Mouse (Mus musculus): ENCODE data around the gene Plxnb2. TPM values are rescaled to one million over a fixed set of nuclear protein-coding genes. Genes with fewer than 3 reads are reported as not detected.
A peak's percentile ranks its signal among the peaks of the same experiment; 100 is the strongest.

The Plxnb2 gene
- polyA plus RNA-seq, 1 experiment from 2014 or later: 117 TPM

- no peaks in the 10 kb centered on the region for H3K27me3 ChIP-seq (ENCODE audit: control insufficient read depth, insufficient read depth, low read length)
- H3K4me1 ChIP-seq (ENCODE audit: control insufficient read depth, insufficient read depth, low read length): 0 out of 2 replicates have a peak, but pooled peaks cover 6% of the 10 kb centered on the region
- 89% methylated on average over 3 of the region's 3 CpGs for WGBS
- H3K4me2 ChIP-seq (ENCODE audit: low read depth): no peak overlapping the region
- H3K4me3 ChIP-seq (ENCODE audit: low read depth, low read length): no peak overlapping the region
- H3K27ac ChIP-seq (ENCODE audit: low read depth, low read length): no peak overlapping the region
- no peak for ATAC-seq (ENCODE audit: insufficient read depth, low FRiP score, low TSS enrichment)
- no peaks in the 10 kb centered on the region; the same call in 1 of the 2 replicates for H3K36me3 ChIP-seq (ENCODE audit: control insufficient read depth, insufficient read depth, low read length)
- DNase-seq (ENCODE audit: low spot score): no peak
- H3K9me3 ChIP-seq (ENCODE audit: control insufficient read depth, low read length): no peaks in the 10 kb centered on the region
- H3K9ac ChIP-seq (ENCODE audit: low read length): no peak overlapping the region
These were observed 49.3 kb downstream of the Plxnb2 start for GRCm38 (mm10) chr15:89131316-89131715.

GRCm38 (mm10) chr15:89130245-89130644 lies 50.3 kb downstream of the Plxnb2 start:
- Histone ChIP-seq H3K4me3 (ENCODE audit: low read depth, low read length) (no peak overlapping the region), H3K27me3 (ENCODE audit: control insufficient read depth, insufficient read depth, low read length) (no peaks in the 10 kb centered on the region), H3K36me3 (ENCODE audit: control insufficient read depth, insufficient read depth, low read length) (no peaks in the 10 kb centered on the region; the same call in 1 of the 2 replicates), H3K27ac (ENCODE audit: low read depth, low read length) (no peak overlapping the region), H3K4me2 (ENCODE audit: low read depth) (no peak overlapping the region), H3K9ac (ENCODE audit: low read length) (no peak overlapping the region), H3K9me3 (ENCODE audit: control insufficient read depth, low read length) (no peaks in the 10 kb centered on the region), H3K4me1 (ENCODE audit: control insufficient read depth, insufficient read depth, low read length) (0 out of 2 replicates have a peak, but pooled peaks cover 6% of the 10 kb centered on the region)
- DNase-seq (ENCODE audit: low spot score) (no peak), ATAC-seq (ENCODE audit: insufficient read depth, low FRiP score, low TSS enrichment) (no peak)

GRCm38 (mm10) chr15:89128382-89129350 lies 51.9 kb downstream of the Plxnb2 start, which contains the start of gene Hdac10:
TSS of gene Hdac10 (minus strand) at chr15:89128700.
- Histone ChIP-seq H3K9me3 (ENCODE audit: control insufficient read depth, low read length) (no peaks in the 10 kb centered on the region), H3K27me3 (ENCODE audit: control insufficient read depth, insufficient read depth, low read length) (no peaks in the 10 kb centered on the region), H3K9ac (ENCODE audit: low read length) (peak within 1 kb of the TSS; percentile 70), H3K36me3 (ENCODE audit: control insufficient read depth, insufficient read depth, low read length) (no peaks in the 10 kb centered on the region; the same call in 1 of the 2 replicates), H3K27ac (ENCODE audit: low read depth, low read length) (peak within 1 kb of the TSS; percentile 69), H3K4me3 (ENCODE audit: low read depth, low read length) (peak within 1 kb of the TSS; percentile 53), H3K4me2 (ENCODE audit: low read depth) (peak within 1 kb of the TSS; percentile 73), H3K4me1 (ENCODE audit: control insufficient read depth, insufficient read depth, low read length) (peaks cover 9% of the 10 kb centered on the region)
- 3% methylated on average over 36 of the region's 36 CpGs for WGBS
- DNase-seq (ENCODE audit: low spot score) (peak; percentile 86), ATAC-seq (ENCODE audit: insufficient read depth, low FRiP score, low TSS enrichment) (peak; percentile 89)

GRCm38 (mm10) chr15:89127364-89127940 lies 53.1 kb downstream of the Plxnb2 start:
- Histone ChIP-seq H3K36me3 (ENCODE audit: control insufficient read depth, insufficient read depth, low read length) (no peaks in the 10 kb centered on the region; the same call in 1 of the 2 replicates), H3K27me3 (ENCODE audit: control insufficient read depth, insufficient read depth, low read length) (no peaks in the 10 kb centered on the region), H3K27ac (ENCODE audit: low read depth, low read length) (no peak overlapping the region), H3K4me1 (ENCODE audit: control insufficient read depth, insufficient read depth, low read length) (peaks cover 13% of the 10 kb centered on the region), H3K9me3 (ENCODE audit: control insufficient read depth, low read length) (no peaks in the 10 kb centered on the region), H3K4me2 (ENCODE audit: low read depth) (peak overlapping the region; percentile 73), H3K4me3 (ENCODE audit: low read depth, low read length) (peak overlapping the region; percentile 53), H3K9ac (ENCODE audit: low read length) (peak overlapping the region; percentile 10; the same call in 1 of the 2 replicates)
- no peak for ATAC-seq (ENCODE audit: insufficient read depth, low FRiP score, low TSS enrichment)
- DNase-seq (ENCODE audit: low spot score): no peak
- 85% methylated on average over 8 of the region's 8 CpGs for WGBS

- ATAC-seq (ENCODE audit: insufficient read depth, low FRiP score, low TSS enrichment) (no peak), DNase-seq (ENCODE audit: low spot score) (no peak)
- 89% methylated on average over 8 of the region's 8 CpGs for WGBS
- Histone ChIP-seq H3K36me3 (ENCODE audit: control insufficient read depth, insufficient read depth, low read length) (no peaks in the 10 kb centered on the region; the same call in 1 of the 2 replicates), H3K4me3 (ENCODE audit: low read depth, low read length) (no peak overlapping the region), H3K9ac (ENCODE audit: low read length) (no peak overlapping the region), H3K4me2 (ENCODE audit: low read depth) (no peak overlapping the region), H3K27ac (ENCODE audit: low read depth, low read length) (no peak overlapping the region), H3K4me1 (ENCODE audit: control insufficient read depth, insufficient read depth, low read length) (peaks cover 21% of the 10 kb centered on the region), H3K27me3 (ENCODE audit: control insufficient read depth, insufficient read depth, low read length) (no peaks in the 10 kb centered on the region), H3K9me3 (ENCODE audit: control insufficient read depth, low read length) (no peaks in the 10 kb centered on the region)
These were observed 54.0 kb downstream of the Plxnb2 start for GRCm38 (mm10) chr15:89126622-89127021.

- Histone ChIP-seq H3K27ac (ENCODE audit: low read depth, low read length) (no peak overlapping the region), H3K36me3 (ENCODE audit: control insufficient read depth, insufficient read depth, low read length) (no peaks in the 10 kb centered on the region), H3K9ac (ENCODE audit: low read length) (no peak overlapping the region), H3K4me2 (ENCODE audit: low read depth) (no peak overlapping the region), H3K9me3 (ENCODE audit: control insufficient read depth, low read length) (no peaks in the 10 kb centered on the region), H3K4me3 (ENCODE audit: low read depth, low read length) (no peak overlapping the region), H3K27me3 (ENCODE audit: control insufficient read depth, insufficient read depth, low read length) (no peaks in the 10 kb centered on the region), H3K4me1 (ENCODE audit: control insufficient read depth, insufficient read depth, low read length) (peaks cover 31% of the 10 kb centered on the region)
- DNase-seq (ENCODE audit: low spot score) (no peak), ATAC-seq (ENCODE audit: insufficient read depth, low FRiP score, low TSS enrichment) (no peak)
- WGBS: 90% methylated on average over 9 of the region's 9 CpGs
These were observed 55.2 kb downstream of the Plxnb2 start for GRCm38 (mm10) chr15:89125351-89125750.

GRCm38 (mm10) chr15:89124312-89124711 lies 56.3 kb downstream of the Plxnb2 start:
- Histone ChIP-seq H3K4me3 (ENCODE audit: low read depth, low read length) (no peak overlapping the region), H3K4me2 (ENCODE audit: low read depth) (no peak overlapping the region), H3K36me3 (ENCODE audit: control insufficient read depth, insufficient read depth, low read length) (no peaks in the 10 kb centered on the region), H3K4me1 (ENCODE audit: control insufficient read depth, insufficient read depth, low read length) (peaks cover 35% of the 10 kb centered on the region), H3K27ac (ENCODE audit: low read depth, low read length) (no peak overlapping the region), H3K9me3 (ENCODE audit: control insufficient read depth, low read length) (no peaks in the 10 kb centered on the region), H3K27me3 (ENCODE audit: control insufficient read depth, insufficient read depth, low read length) (no peaks in the 10 kb centered on the region), H3K9ac (ENCODE audit: low read length) (no peak overlapping the region)
- 95% methylated on average over 3 of the region's 3 CpGs for WGBS
- DNase-seq (ENCODE audit: low spot score) (no peak), ATAC-seq (ENCODE audit: insufficient read depth, low FRiP score, low TSS enrichment) (no peak)

- Histone ChIP-seq H3K4me3 (ENCODE audit: low read depth, low read length) (peak overlapping the region; percentile 86), H3K27me3 (ENCODE audit: control insufficient read depth, insufficient read depth, low read length) (no peaks in the 10 kb centered on the region), H3K36me3 (ENCODE audit: control insufficient read depth, insufficient read depth, low read length) (no peaks in the 10 kb centered on the region), H3K27ac (ENCODE audit: low read depth, low read length) (peak overlapping the region; percentile 28), H3K9me3 (ENCODE audit: control insufficient read depth, low read length) (no peaks in the 10 kb centered on the region), H3K4me1 (ENCODE audit: control insufficient read depth, insufficient read depth, low read length) (peaks cover 35% of the 10 kb centered on the region), H3K4me2 (ENCODE audit: low read depth) (peak overlapping the region; percentile 97), H3K9ac (ENCODE audit: low read length) (peak overlapping the region; percentile 75)
- ATAC-seq (ENCODE audit: insufficient read depth, low FRiP score, low TSS enrichment): 0 out of 2 replicates have a peak, but pooled peaks have one; percentile 2
- 28% methylated on average over 11 of the region's 11 CpGs for WGBS
- peak; percentile 57 for DNase-seq (ENCODE audit: low spot score)
These were observed 57.0 kb downstream of the Plxnb2 start for GRCm38 (mm10) chr15:89123595-89123994.

Measured in neural tube, embryonic 11.5 days (tissue).